Mouse (Mus musculus) heart, embryonic 15.5 days (tissue): Measurements from ENCODE around the gene Ccdc40. TPM values are rescaled to one million over a fixed set of nuclear protein-coding genes. Genes with fewer than 3 reads are reported as not detected.

Experiments used
- ATAC-seq: fragments of 200-750 bp; cut with Nextera tagmentation; replicated peaks from 2 replicates; pipeline ENCODE4 v1.8.0; 2017; ENCODE audit warnings: low read depth, moderate TSS enrichment; ENCODE audit not compliant: insufficient number of reproducible peaks, insufficient read depth, low FRiP score
- H3K27ac ChIP-seq: fragments of 300-500 bp; sonication (generic); 2 replicates; pipeline ENCODE4 v1.5.1; 2015; ENCODE audit warnings: mild to moderate bottlenecking, inconsistent platforms
- H3K27me3 ChIP-seq: fragments of 300-500 bp; sonication (generic); 2 replicates; pipeline ENCODE4 v1.6.1; 2015; ENCODE audit warnings: inconsistent platforms
- H3K36me3 ChIP-seq: fragments of 300-500 bp; sonication (generic); 2 replicates; pipeline ENCODE4 v1.6.1; 2015; ENCODE audit warnings: mild to moderate bottlenecking, inconsistent platforms
- H3K4me1 ChIP-seq: fragments of 300-500 bp; sonication (generic); replicated peaks from 2 replicates; pipeline ENCODE4 v1.6.1; 2015; ENCODE audit warnings: inconsistent platforms
- H3K4me2 ChIP-seq: fragments of 300-500 bp; sonication (generic); 2 replicates; pipeline ENCODE4 v1.6.1; 2015; ENCODE audit warnings: inconsistent platforms, mild to moderate bottlenecking, moderate library complexity
- H3K4me3 ChIP-seq: fragments of 300-500 bp; sonication (generic); 2 replicates; pipeline ENCODE4 v1.5.1; 2015; ENCODE audit warnings: mild to moderate bottlenecking, inconsistent platforms
- H3K9ac ChIP-seq: fragments of 300-500 bp; sonication (generic); 2 replicates; pipeline ENCODE4 v1.6.1; 2015; ENCODE audit warnings: mild to moderate bottlenecking, inconsistent platforms
- H3K9me3 ChIP-seq: fragments of 300-500 bp; sonication (generic); replicated peaks from 2 replicates; pipeline ENCODE4 v1.6.1; 2016; ENCODE audit warnings: inconsistent platforms
- WGBS: fragments of 180-500 bp; shearing (Covaris S2); methylation state at CpG from one replicate; pipeline ENCODE4 v1.1.7; 2015; ENCODE audit warnings: mixed read lengths; 5-methylcytosine and 5-hydroxymethylcytosine counted together
- polyA plus RNA-seq: library from polyadenylated mRNA; unstranded; fragments of >200 nt; fragmentation: Nextera tagmentation; extraction: Ambion mirVana; gene quantifications from 2 replicates; pipeline ENCODE4 v1.2.1, GENCODE M21; 2015

The Ccdc40 gene
- polyA plus RNA-seq, 1 experiment from 2014 or later = 1.3 TPM

GRCm38 (mm10) chr11:119298917-119299316, 70.5 kb downstream of the Ccdc40 start:
- peak overlapping the region; percentile 83; the same call in 1 of the 2 replicates for H3K27ac ChIP-seq
- WGBS = 5% methylated on average over 7 of the region's 7 CpGs

GRCm38 (mm10) chr11:119299391-119300245, 71.2 kb downstream of the Ccdc40 start, which contains the start of gene Eif4a3:
Gene Eif4a3, minus strand, starts transcription at chr11:119300089.
- no peaks in the 10 kb centered on the region for H3K9me3 ChIP-seq
- peak within 1 kb of the TSS; percentile 79 for H3K4me2 ChIP-seq
- peaks cover 3% of the 10 kb centered on the region for H3K27me3 ChIP-seq
- ATAC-seq = peak; percentile 95
- peak within 1 kb of the TSS; percentile 83 for H3K27ac ChIP-seq
- H3K4me3 ChIP-seq = peak within 1 kb of the TSS; percentile 93
- WGBS = under 1% methylated on average over 89 of the region's 89 CpGs
- H3K9ac ChIP-seq = peak within 1 kb of the TSS; percentile 95
- peaks cover 32% of the 10 kb centered on the region for H3K36me3 ChIP-seq
- H3K4me1 ChIP-seq = peaks cover 17% of the 10 kb centered on the region

More at GRCm38 (mm10) chr11:119298917-119299316, 70.5 kb downstream of the Ccdc40 start:
- no peaks in the 10 kb centered on the region; the same call in 1 of the 2 replicates for H3K27me3 ChIP-seq
- ATAC-seq = no peak
- H3K9ac ChIP-seq = peak overlapping the region; percentile 95
- H3K4me2 ChIP-seq = peak overlapping the region; percentile 79
- H3K36me3 ChIP-seq = peaks cover 39% of the 10 kb centered on the region
- peak overlapping the region; percentile 93 for H3K4me3 ChIP-seq
- peaks cover 17% of the 10 kb centered on the region for H3K4me1 ChIP-seq
- no peaks in the 10 kb centered on the region for H3K9me3 ChIP-seq

- H3K36me3 ChIP-seq = peaks cover 25% of the 10 kb centered on the region
- H3K4me3 ChIP-seq = peak overlapping the region; percentile 93
- peak overlapping the region; percentile 76 for H3K27ac ChIP-seq
- H3K27me3 ChIP-seq = peaks cover 4% of the 10 kb centered on the region
- peak overlapping the region; percentile 76 for H3K4me2 ChIP-seq
- H3K4me1 ChIP-seq = peaks cover 17% of the 10 kb centered on the region
- no peaks in the 10 kb centered on the region for H3K9me3 ChIP-seq
- peak overlapping the region; percentile 82 for H3K9ac ChIP-seq
- no peak for ATAC-seq
- 2% methylated on average over 31 of the region's 31 CpGs for WGBS
Observed at GRCm38 (mm10) chr11:119300246-119300935, 72.0 kb downstream of the Ccdc40 start.

GRCm38 (mm10) chr11:119300986-119301385, 72.6 kb downstream of the Ccdc40 start:
- H3K4me1 ChIP-seq = peaks cover 23% of the 10 kb centered on the region
- no peak overlapping the region for H3K4me3 ChIP-seq
- no peak for ATAC-seq
- no peak overlapping the region for H3K27ac ChIP-seq
- peak overlapping the region; percentile 76; the same call in 1 of the 2 replicates for H3K4me2 ChIP-seq
- H3K9me3 ChIP-seq = no peaks in the 10 kb centered on the region
- H3K36me3 ChIP-seq = peaks cover 19% of the 10 kb centered on the region
- peak overlapping the region; percentile 82; the same call in 1 of the 2 replicates for H3K9ac ChIP-seq
- H3K27me3 ChIP-seq = peaks cover 4% of the 10 kb centered on the region
- WGBS = 22% methylated on average over 2 of the region's 2 CpGs

- H3K27me3 ChIP-seq = peaks cover 10% of the 10 kb centered on the region
- H3K4me2 ChIP-seq = no peak overlapping the region
- peaks cover 28% of the 10 kb centered on the region for H3K4me1 ChIP-seq
- H3K9me3 ChIP-seq = no peaks in the 10 kb centered on the region
- no peak overlapping the region for H3K9ac ChIP-seq
- WGBS = 47% methylated on average over 16 of the region's 16 CpGs
- no peak overlapping the region for H3K27ac ChIP-seq
- ATAC-seq = no peak
- H3K36me3 ChIP-seq = no peaks in the 10 kb centered on the region
- no peak overlapping the region for H3K4me3 ChIP-seq
Observed at GRCm38 (mm10) chr11:119304904-119305712, 76.7 kb downstream of the Ccdc40 start.

- Histone ChIP-seq H3K9ac (no peak overlapping the region), H3K27me3 (peaks cover 17% of the 10 kb centered on the region), H3K4me3 (no peak overlapping the region), H3K4me2 (0 out of 2 replicates have a peak overlapping the region, but pooled peaks have one; percentile 6), H3K9me3 (no peaks in the 10 kb centered on the region), H3K36me3 (no peaks in the 10 kb centered on the region), H3K27ac (peak overlapping the region; percentile 81), H3K4me1 (peaks cover 26% of the 10 kb centered on the region)
- peak; percentile 33; the same call in 1 of the 2 replicates for ATAC-seq
- 41% methylated on average over 13 of the region's 13 CpGs for WGBS
Observed at GRCm38 (mm10) chr11:119306762-119307657, 78.6 kb downstream of the Ccdc40 start.

GRCm38 (mm10) chr11:119307658-119307867, 79.2 kb downstream of the Ccdc40 start, which contains the start of gene Card14:
Gene Card14, plus strand, starts transcription at chr11:119307768.
- ATAC-seq = no peak
- Histone ChIP-seq H3K9ac (no peak within 1 kb of the TSS), H3K4me3 (no peak within 1 kb of the TSS), H3K27ac (peak within 1 kb of the TSS; percentile 81), H3K27me3 (peaks cover 17% of the 10 kb centered on the region), H3K4me2 (0 out of 2 replicates have a peak within 1 kb of the TSS, but pooled peaks have one; percentile 6), H3K4me1 (peaks cover 26% of the 10 kb centered on the region), H3K9me3 (no peaks in the 10 kb centered on the region), H3K36me3 (no peaks in the 10 kb centered on the region)
- 51% methylated on average over 1 of the region's 1 CpGs for WGBS

- 27% methylated on average over 11 of the region's 11 CpGs for WGBS
- no peaks in the 10 kb centered on the region for H3K9me3 ChIP-seq
- no peaks in the 10 kb centered on the region for H3K36me3 ChIP-seq
- peaks cover 26% of the 10 kb centered on the region for H3K4me1 ChIP-seq
- no peak overlapping the region for H3K4me3 ChIP-seq
- no peak for ATAC-seq
- H3K9ac ChIP-seq = no peak overlapping the region
- H3K27me3 ChIP-seq = peaks cover 17% of the 10 kb centered on the region
- H3K4me2 ChIP-seq = no peak overlapping the region
- peak overlapping the region; percentile 81 for H3K27ac ChIP-seq
Observed at GRCm38 (mm10) chr11:119307916-119308315, 79.5 kb downstream of the Ccdc40 start.

- H3K27me3 ChIP-seq = peaks cover 13% of the 10 kb centered on the region
- no peak overlapping the region for H3K4me2 ChIP-seq
- WGBS = 24% methylated on average over 10 of the region's 10 CpGs
- no peak for ATAC-seq
- no peak overlapping the region for H3K9ac ChIP-seq
- no peak overlapping the region for H3K27ac ChIP-seq
- no peak overlapping the region for H3K4me3 ChIP-seq
- peaks cover 23% of the 10 kb centered on the region for H3K4me1 ChIP-seq
- no peaks in the 10 kb centered on the region for H3K36me3 ChIP-seq
- H3K9me3 ChIP-seq = no peaks in the 10 kb centered on the region
Observed at GRCm38 (mm10) chr11:119310621-119311020, 82.2 kb downstream of the Ccdc40 start.

- 70% methylated on average over 17 of the region's 17 CpGs for WGBS
- H3K27ac ChIP-seq = no peak overlapping the region
- no peak for ATAC-seq
Observed at GRCm38 (mm10) chr11:119314252-119314936, 86.0 kb downstream of the Ccdc40 start.

More at GRCm38 (mm10) chr11:119314252-119314936, 86.0 kb downstream of the Ccdc40 start:
- H3K9ac ChIP-seq = no peak overlapping the region
- no peak overlapping the region for H3K4me2 ChIP-seq
- H3K36me3 ChIP-seq = no peaks in the 10 kb centered on the region
- H3K4me1 ChIP-seq = no peaks in the 10 kb centered on the region
- no peaks in the 10 kb centered on the region for H3K9me3 ChIP-seq
- no peak overlapping the region for H3K4me3 ChIP-seq
- H3K27me3 ChIP-seq = peaks cover 13% of the 10 kb centered on the region
